Mouse (Mus musculus): ENCODE results near the gene Fam20b.

DNA sequence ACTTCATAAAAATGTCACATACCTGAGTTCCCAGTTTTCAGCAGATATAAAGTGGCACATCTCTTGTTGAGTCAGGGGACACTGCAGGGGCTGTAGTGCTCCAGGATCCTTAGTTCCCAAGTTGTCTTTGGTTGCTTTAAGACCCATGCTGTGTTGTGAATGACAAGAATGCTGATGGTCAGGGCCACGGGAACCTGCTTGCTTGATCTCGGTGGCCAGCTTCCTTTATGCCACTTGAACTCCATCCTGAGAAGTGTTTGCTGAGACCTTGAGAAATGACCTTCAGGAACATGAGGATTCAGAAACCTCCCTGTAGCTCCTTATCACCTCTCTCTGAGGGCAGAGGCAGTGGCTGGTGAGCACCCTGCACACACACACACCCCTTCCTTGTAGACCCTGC, 70.2 kb downstream of the Fam20b start:
- no peak for TF ChIP-seq CTCF (IDR thresholded peaks at IDR 0.05; ENCODE audit: insufficient read depth, low read depth, low read length)
- no peak for TF ChIP-seq POLR2A (IDR thresholded peaks at IDR 0.05; ENCODE audit: insufficient read depth, low read depth, low read length)

Data from olfactory bulb, adult 2 months (tissue).